Mouse (Mus musculus) E14TG2a.4 (cell line): ENCODE results near the gene Acoxl.

Source experiments
- CTCF ChIP-seq: conservative IDR thresholded peaks from 2 replicates; pipeline ENCODE4 v1.5.1; 2014; ENCODE audit warnings: low read length
- NANOG ChIP-seq: IDR thresholded peaks from 2 replicates; pipeline ENCODE4 v1.6.1; 2014; ENCODE audit warnings: borderline replicate concordance, low read length, mixed read lengths
- POU5F1 ChIP-seq: IDR thresholded peaks from 2 replicates; pipeline ENCODE4 v1.6.1; 2014; ENCODE audit warnings: low read length, borderline replicate concordance

DNA sequence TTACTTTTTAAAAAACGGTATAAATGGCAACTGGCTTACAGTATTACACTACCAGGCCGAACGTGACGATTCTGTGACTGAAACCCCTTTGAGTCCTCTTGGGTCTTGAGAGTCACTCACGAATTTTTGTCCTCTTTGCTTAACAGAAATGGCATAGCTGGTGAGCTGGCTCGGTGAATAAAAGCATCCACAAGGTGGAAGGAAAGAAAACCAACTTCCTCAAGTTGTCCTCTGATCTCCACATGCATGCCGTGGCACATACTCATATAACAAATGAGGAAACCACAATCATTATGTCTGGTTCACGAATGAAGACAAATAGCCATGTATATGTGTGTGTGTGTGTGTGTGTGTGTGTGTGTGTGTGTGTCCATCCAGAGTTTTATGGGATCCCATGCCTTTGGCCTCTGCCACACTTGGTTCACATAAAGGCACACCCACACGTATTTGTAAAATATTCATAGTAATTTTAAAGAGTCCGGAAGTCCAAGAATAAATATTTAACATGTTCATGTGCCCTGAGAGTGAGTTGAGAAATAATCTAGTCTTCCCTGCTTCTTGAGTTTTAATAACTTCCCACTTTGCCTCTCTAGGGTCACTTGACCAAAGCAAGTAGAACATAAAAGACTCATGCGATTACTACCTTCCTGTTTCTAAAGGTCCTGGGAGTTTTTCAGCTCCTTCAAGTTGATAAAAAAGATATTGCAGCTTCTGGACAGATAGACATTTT, 6.4 kb upstream of the Acoxl start:
- no peak for TF ChIP-seq CTCF
- TF ChIP-seq POU5F1 = no peak
- TF ChIP-seq NANOG = no peak
